Mouse (Mus musculus) liver, embryonic 14.5 days (tissue): ENCODE measurements around the gene Armc9. TPM values are rescaled to one million over a fixed set of nuclear protein-coding genes. Genes with fewer than 3 reads are reported as not detected.

Source experiments
- ATAC-seq: fragments of 200-750 bp; cut with Nextera tagmentation; 2 replicates; pipeline ENCODE4 v1.8.0; 2017; ENCODE audit warnings: moderate number of reproducible peaks, mild to moderate bottlenecking, moderate library complexity; ENCODE audit not compliant: insufficient read depth
- DNase-seq, 3 experiments: peaks; one replicate each; pipeline ENCODE4 v3.0.0-alpha.2; 2012 to 2013; ENCODE audit warnings: low read depth in 3 of 3, low spot score in 3 of 3
- H3K27ac ChIP-seq: fragments of 300-500 bp; sonication (generic); 2 replicates; pipeline ENCODE4 v1.5.1; 2014; ENCODE audit warnings: moderate library complexity, mild to moderate bottlenecking, control low read depth, inconsistent platforms
- H3K27me3 ChIP-seq: fragments of 300-500 bp; sonication (generic); 2 replicates; pipeline ENCODE4 v1.6.1; 2014; ENCODE audit warnings: mild to moderate bottlenecking, low read length, moderate library complexity; ENCODE audit not compliant: control insufficient read depth, insufficient read depth
- H3K36me3 ChIP-seq: fragments of 300-500 bp; sonication (generic); replicated peaks from 2 replicates; pipeline ENCODE4 v1.6.1; 2014; ENCODE audit warnings: low read depth; ENCODE audit not compliant: control insufficient read depth, insufficient read depth
- H3K4me1 ChIP-seq, 2 experiments: fragments of 200-500 bp in 1 of 2; fragments of 300-500 bp in 1 of 2; sonication (generic) in 1 of 2; replicated peaks; 2 replicates each; pipeline ENCODE4 v1.6.1; 2012 to 2014; ENCODE audit warnings: antibody characterized with exemption in 1 of 2, inconsistent platforms in 1 of 2, low read length in 1 of 2; ENCODE audit not compliant: control insufficient read depth in 2 of 2, insufficient read depth in 2 of 2
- H3K4me2 ChIP-seq: fragments of 300-500 bp; sonication (generic); 2 replicates; pipeline ENCODE4 v1.6.1; 2014; ENCODE audit warnings: low read depth, mild to moderate bottlenecking, control low read depth, moderate library complexity
- H3K4me3 ChIP-seq, 2 experiments: fragments of 200-500 bp in 1 of 2; fragments of 300-500 bp in 1 of 2; sonication (generic) in 1 of 2; 2 replicates each; pipeline ENCODE4 v1.5.1; 2012 to 2014; ENCODE audit warnings: low read depth in 2 of 2, low read length in 2 of 2, mild to moderate bottlenecking in 2 of 2, control low read depth in 1 of 2, inconsistent platforms in 1 of 2, moderate library complexity in 1 of 2; ENCODE audit not compliant: insufficient read depth in 1 of 2
- H3K9ac ChIP-seq: fragments of 300-500 bp; sonication (generic); replicated peaks from 2 replicates; pipeline ENCODE4 v1.6.1; 2014; ENCODE audit warnings: mild to moderate bottlenecking, control low read depth, moderate library complexity
- H3K9me3 ChIP-seq: fragments of 300-500 bp; sonication (generic); 2 replicates; pipeline ENCODE4 v1.6.1; 2016; ENCODE audit warnings: low read length, mixed read lengths; ENCODE audit not compliant: control insufficient read depth
- CTCF ChIP-seq: IDR thresholded peaks from 2 replicates; pipeline ENCODE4 v1.5.1; 2016; ENCODE audit warnings: antibody characterized with exemption, low read depth, control low read depth
- EP300 ChIP-seq: IDR thresholded peaks from 2 replicates; pipeline ENCODE4 v1.6.1; 2016; ENCODE audit warnings: antibody characterized with exemption, low read depth
- whole genome bisulfite sequencing: fragments of 180-500 bp; shearing (Covaris S2); extraction: QIAGEN DNeasy Blood & Tissue Kit; methylation state at CpG from one replicate; pipeline ENCODE4 v1.1.7; 2014; ENCODE audit not compliant: insufficient replicate concordance; 5-methylcytosine and 5-hydroxymethylcytosine counted together
- polyA plus RNA-seq, 2 experiments: library from polyadenylated mRNA; depleted of rRNA in 1 of 2; stranded (reverse) in 1 of 2; unstranded in 1 of 2; fragments of >200 nt; fragmentation: Nextera tagmentation in 1 of 2; extraction: Ambion mirVana in 1 of 2; gene quantifications; 2 replicates each; pipeline versions ENCODE4 v1.2.1 to v1.2.3; 2012 to 2014

Armc9 gene
- polyA plus RNA-seq, 2 experiments = 5.5 to 8.4 TPM

GRCm38 (mm10) chr1:86151376-86151775 is 3.2 kb upstream of the Armc9 start:
- DNase-seq = no peak
- TF ChIP-seq CTCF (no peak), EP300 (no peak)
- Histone ChIP-seq H3K4me3 (no peak overlapping the region), H3K4me2 (no peak overlapping the region), H3K4me1 (peaks cover 11 to 19% of the 10 kb centered on the region in 2 experiments), H3K27ac (no peak overlapping the region), H3K9me3 (no peaks in the 10 kb centered on the region), H3K9ac (no peak overlapping the region), H3K36me3 (no peaks in the 10 kb centered on the region), H3K27me3 (no peaks in the 10 kb centered on the region)
- ATAC-seq = no peak
- 60% methylated on average over 7 of the region's 7 CpGs for WGBS

GRCm38 (mm10) chr1:86152618-86153017 is 2.0 kb upstream of the Armc9 start:
- Histone ChIP-seq H3K27me3 (no peaks in the 10 kb centered on the region), H3K4me2 (no peak overlapping the region), H3K27ac (no peak overlapping the region), H3K9me3 (no peaks in the 10 kb centered on the region), H3K4me3 (no peak overlapping the region), H3K4me1 (peaks cover 11 to 19% of the 10 kb centered on the region in 2 experiments), H3K9ac (no peak overlapping the region), H3K36me3 (peaks cover under 1% of the 10 kb centered on the region; the same call in 1 of the 2 replicates)
- no peak for ATAC-seq
- DNase-seq = no peak
- TF ChIP-seq EP300 (no peak), CTCF (peak; percentile 75)
- WGBS = 65% methylated on average over 1 of the region's 1 CpGs

GRCm38 (mm10) chr1:86154824-86155164 is 214 bp downstream of the Armc9 start:
- 0% methylated on average over 16 of the region's 18 CpGs for WGBS

GRCm38 (mm10) chr1:86156075-86156474 is 1.5 kb downstream of the Armc9 start:
- no peaks in the 10 kb centered on the region for H3K27me3 ChIP-seq
- H3K9ac ChIP-seq = peak overlapping the region; percentile 33
- 80% methylated on average over 3 of the region's 3 CpGs for WGBS
- peak overlapping the region; percentile 68 for H3K4me2 ChIP-seq
- H3K4me1 ChIP-seq = peaks cover 33 to 39% of the 10 kb centered on the region in 2 experiments
- ATAC-seq (no peak), DNase-seq (no peak)
- no peak overlapping the region for H3K27ac ChIP-seq
- H3K4me3 ChIP-seq = peak overlapping the region in 1 of 2 experiments; percentile 63; a peak in 1 of 4 replicates
- no peak for TF ChIP-seq EP300
- TF ChIP-seq CTCF = no peak
- H3K9me3 ChIP-seq = no peaks in the 10 kb centered on the region
- peaks cover 2% of the 10 kb centered on the region for H3K36me3 ChIP-seq

More at GRCm38 (mm10) chr1:86154824-86155164, 214 bp downstream of the Armc9 start:
- Histone ChIP-seq H3K36me3 (peaks cover 2% of the 10 kb centered on the region), H3K27me3 (no peaks in the 10 kb centered on the region), H3K4me2 (peak overlapping the region; percentile 68), H3K4me1 (peaks cover 22 to 29% of the 10 kb centered on the region in 2 experiments), H3K27ac (no peak overlapping the region), H3K9me3 (no peaks in the 10 kb centered on the region), H3K9ac (peak overlapping the region; percentile 56), H3K4me3 (peak overlapping the region; percentile 63 to 76)
- ATAC-seq = peak; percentile 54
- no peak for TF ChIP-seq EP300
- DNase-seq = no peak

GRCm38 (mm10) chr1:86156595-86156994 is 2.0 kb downstream of the Armc9 start:
- peaks cover 38 to 42% of the 10 kb centered on the region in 2 experiments for H3K4me1 ChIP-seq
- TF ChIP-seq EP300 (no peak), CTCF (no peak)
- DNase-seq = no peak

More at GRCm38 (mm10) chr1:86156595-86156994, 2.0 kb downstream of the Armc9 start:
- ATAC-seq = no peak
- H3K4me2 ChIP-seq = no peak overlapping the region
- no peak overlapping the region for H3K4me3 ChIP-seq
- peaks cover 5% of the 10 kb centered on the region for H3K36me3 ChIP-seq
- no peaks in the 10 kb centered on the region for H3K27me3 ChIP-seq
- H3K9ac ChIP-seq = no peak overlapping the region
- no peak overlapping the region for H3K27ac ChIP-seq
- H3K9me3 ChIP-seq = no peaks in the 10 kb centered on the region
- WGBS = 77% methylated on average over 6 of the region's 6 CpGs
